Mouse (Mus musculus) ES-E14 (cell line): ENCODE measurements around the gene Kcnk5. TPM values are rescaled to one million over a fixed set of nuclear protein-coding genes. Genes with fewer than 3 reads are reported as not detected.

Source experiments
- DNase-seq: peaks from one replicate; pipeline ENCODE4 v3.0.0-alpha.2; 2013; ENCODE audit warnings: low read depth, low spot score
- H3K27ac ChIP-seq: 2 replicates; pipeline ENCODE4 v1.5.1; 2012; ENCODE audit warnings: low read depth, mild to moderate bottlenecking, low read length, moderate library complexity, mixed read lengths; ENCODE audit not compliant: poor library complexity, insufficient read depth, severe bottlenecking
- H3K36me3 ChIP-seq: 2 replicates; pipeline ENCODE4 v1.6.1; 2012; ENCODE audit warnings: mild to moderate bottlenecking, low read length, moderate library complexity, mixed read lengths; ENCODE audit not compliant: control insufficient read depth, poor library complexity, insufficient read depth, severe bottlenecking
- H3K4me1 ChIP-seq, 2 experiments: fragments of 150-350 bp in 1 of 2; sonication (generic) in 1 of 2; 2 replicates each; pipeline ENCODE4 v1.6.1; 2012; ENCODE audit warnings: low read length in 2 of 2, mild to moderate bottlenecking in 1 of 2, mixed read lengths in 1 of 2; ENCODE audit not compliant: control insufficient read depth in 2 of 2, insufficient read depth in 2 of 2, poor library complexity in 1 of 2
- H3K4me3 ChIP-seq, 2 experiments: fragments of 150-350 bp in 1 of 2; sonication (generic) in 1 of 2; 2 replicates each; pipeline ENCODE4 v1.5.1; 2012; ENCODE audit warnings: low read length in 2 of 2, low read depth in 1 of 2, mild to moderate bottlenecking in 1 of 2, mixed read lengths in 1 of 2; ENCODE audit not compliant: insufficient read depth in 1 of 2, poor library complexity in 1 of 2, severe bottlenecking in 1 of 2
- H3K9ac ChIP-seq: 2 replicates; pipeline ENCODE4 v1.6.1; 2012; ENCODE audit warnings: low read depth, mild to moderate bottlenecking, low read length, mixed read lengths; ENCODE audit not compliant: poor library complexity, insufficient read depth, severe bottlenecking
- H3K9me3 ChIP-seq: fragments of 150-350 bp; sonication (generic); 2 replicates; pipeline ENCODE4 v1.6.1; 2012; ENCODE audit warnings: low read depth, mild to moderate bottlenecking, low read length; ENCODE audit not compliant: control insufficient read depth, insufficient read depth
- CHD2 ChIP-seq: IDR thresholded peaks from 2 replicates; pipeline ENCODE4 v1.6.1; 2014; ENCODE audit warnings: mild to moderate bottlenecking, low read depth, low read length, inconsistent platforms
- HCFC1 ChIP-seq: IDR thresholded peaks from 2 replicates; pipeline ENCODE4 v1.6.1; 2012; ENCODE audit warnings: low read length, inconsistent platforms, borderline replicate concordance; ENCODE audit not compliant: insufficient read depth
- MAFK ChIP-seq: IDR thresholded peaks from 2 replicates; pipeline ENCODE4 v1.6.1; 2014; ENCODE audit warnings: mild to moderate bottlenecking, low read depth, low read length, inconsistent platforms; ENCODE audit not compliant: insufficient read depth
- ZC3H11A ChIP-seq: IDR thresholded peaks from 2 replicates; pipeline ENCODE4 v1.6.1; 2012; ENCODE audit warnings: low read depth, mild to moderate bottlenecking, inconsistent platforms, low read length, borderline replicate concordance
- ZNF384 ChIP-seq: IDR thresholded peaks from 2 replicates; pipeline ENCODE4 v1.6.1; 2012; ENCODE audit warnings: low read depth, low read length, inconsistent platforms
- in situ Hi-C, 2 experiments: fragments of 600-800 bp; cut with MboI; formaldehyde crosslinking; loops; one replicate each; pipeline ENCODE4 v1.15.1; 2025; ENCODE audit warnings: low sequenced_read_pairs in 2 of 2, inconsistent platforms in 1 of 2; ENCODE audit not compliant: unreplicated experiment in 2 of 2
- total RNA-seq: library from RNA; depleted of rRNA; stranded (reverse); fragments of 300-350 nt; gene quantifications from 2 replicates; pipeline ENCODE4 v1.2.3, GENCODE M21; 2012

Gene Kcnk5
- total RNA-seq, 1 experiment = 68.6 TPM

DNA sequence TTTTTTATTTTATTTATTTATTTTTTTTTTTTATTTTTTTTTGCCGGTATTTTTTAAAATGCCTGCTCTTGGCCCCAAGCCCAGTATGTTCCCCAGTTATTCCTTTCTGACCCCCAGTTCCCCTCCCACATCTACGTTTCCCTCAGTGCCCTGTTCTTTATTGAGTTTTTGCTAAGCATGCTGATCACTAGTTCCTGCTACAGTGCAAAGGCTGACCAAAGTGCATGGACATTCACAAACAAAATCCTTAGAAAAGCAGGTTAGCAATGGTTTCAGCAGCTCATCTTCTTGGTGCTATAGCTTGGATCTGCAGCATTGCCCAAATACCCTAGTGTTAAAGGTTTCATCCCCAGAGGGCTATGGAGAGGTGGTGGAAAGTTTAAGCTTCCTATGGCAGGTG, 45.4 kb upstream of the Kcnk5 start:
- Histone ChIP-seq H3K9ac (no peak overlapping the region), H3K4me3 (no peak overlapping the region), H3K9me3 (no peaks in the 10 kb centered on the region), H3K4me1 (peaks cover 3 to 12% of the 10 kb centered on the region in 2 experiments; a peak in 2 of 4 replicates), H3K36me3 (no peaks in the 10 kb centered on the region), H3K27ac (no peak overlapping the region)
- no peak for TF ChIP-seq MAFK
- TF ChIP-seq ZC3H11A = no peak
- TF ChIP-seq ZNF384 = no peak
- no peak for TF ChIP-seq HCFC1
- no peak for TF ChIP-seq CHD2
- in situ Hi-C loops = no loop called here
- no peak for DNase-seq

DNA sequence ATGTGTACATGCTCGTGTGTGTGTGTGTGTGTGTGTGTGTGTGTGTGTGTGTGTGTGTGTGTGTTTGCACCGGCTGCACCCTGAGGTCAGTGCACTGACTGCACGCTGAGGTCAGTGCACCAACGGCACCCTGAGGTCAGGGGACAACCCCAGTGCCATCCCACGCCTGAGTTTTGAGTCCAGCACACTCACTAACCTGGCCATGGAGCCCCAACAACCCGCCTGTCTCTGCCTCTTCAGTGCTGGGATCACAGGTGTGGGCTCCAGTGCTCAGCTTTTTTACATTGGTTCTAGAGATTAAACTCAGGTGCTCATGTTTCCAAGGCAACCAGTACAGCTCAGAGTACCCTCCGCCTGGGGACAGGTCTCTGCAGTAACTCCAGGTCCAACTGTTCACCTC, 44.9 kb upstream of the Kcnk5 start:
- TF ChIP-seq ZC3H11A (no peak), CHD2 (no peak), ZNF384 (no peak), MAFK (no peak), HCFC1 (no peak)
- H3K4me1 ChIP-seq = peaks cover 6 to 10% of the 10 kb centered on the region in 2 experiments; a peak in 2 of 4 replicates
- no peak overlapping the region for H3K9ac ChIP-seq
- DNase-seq = no peak
- H3K36me3 ChIP-seq = no peaks in the 10 kb centered on the region
- in situ Hi-C loops = no loop called here
- H3K9me3 ChIP-seq = no peaks in the 10 kb centered on the region
- no peak overlapping the region for H3K4me3 ChIP-seq
- no peak overlapping the region for H3K27ac ChIP-seq

- H3K36me3 ChIP-seq = no peaks in the 10 kb centered on the region
- no peak overlapping the region for H3K27ac ChIP-seq
- no peak overlapping the region for H3K4me3 ChIP-seq
- in situ Hi-C loops = no loop called here
- H3K9me3 ChIP-seq = no peaks in the 10 kb centered on the region
- no peak overlapping the region for H3K9ac ChIP-seq
- peaks cover 7 to 11% of the 10 kb centered on the region in 2 experiments; a peak in 2 of 4 replicates for H3K4me1 ChIP-seq
- DNase-seq = no peak
- TF ChIP-seq ZC3H11A (no peak), ZNF384 (no peak), HCFC1 (no peak), CHD2 (no peak), MAFK (no peak)
These were observed 43.9 kb upstream of the Kcnk5 start for GRCm38 (mm10) chr14:20225525-20225924.

- no peak for DNase-seq
- H3K27ac ChIP-seq = no peak overlapping the region
- in situ Hi-C loops = no loop called here
- no peak overlapping the region for H3K4me3 ChIP-seq
- peaks cover 7 to 18% of the 10 kb centered on the region in 2 experiments; a peak in 2 of 4 replicates for H3K4me1 ChIP-seq
- peak overlapping the region; percentile 34; the same call in 1 of the 2 replicates for H3K9ac ChIP-seq
- no peaks in the 10 kb centered on the region for H3K36me3 ChIP-seq
- H3K9me3 ChIP-seq = no peaks in the 10 kb centered on the region
- TF ChIP-seq ZC3H11A = no peak
- TF ChIP-seq HCFC1 = no peak
- TF ChIP-seq ZNF384 = no peak
- TF ChIP-seq CHD2 = no peak
- no peak for TF ChIP-seq MAFK
These were observed 43.1 kb upstream of the Kcnk5 start for GRCm38 (mm10) chr14:20224576-20225218.
